Mouse (Mus musculus) B cell, adult (primary cell): ENCODE results near the gene Kif23. TPM values are rescaled to one million over a fixed set of nuclear protein-coding genes. Genes with fewer than 3 reads are reported as not detected.

ENCODE experiments used
- total RNA-seq: library from RNA; stranded (reverse); gene quantifications from 4 replicates; pipeline ENCODE4 v1.2.4, GENCODE M21; 2023; ENCODE audit not compliant: inconsistent age

Gene Kif23
- total RNA-seq = 12.7 to 23.6 TPM (median 18.3 TPM) in 4 replicates

DNA sequence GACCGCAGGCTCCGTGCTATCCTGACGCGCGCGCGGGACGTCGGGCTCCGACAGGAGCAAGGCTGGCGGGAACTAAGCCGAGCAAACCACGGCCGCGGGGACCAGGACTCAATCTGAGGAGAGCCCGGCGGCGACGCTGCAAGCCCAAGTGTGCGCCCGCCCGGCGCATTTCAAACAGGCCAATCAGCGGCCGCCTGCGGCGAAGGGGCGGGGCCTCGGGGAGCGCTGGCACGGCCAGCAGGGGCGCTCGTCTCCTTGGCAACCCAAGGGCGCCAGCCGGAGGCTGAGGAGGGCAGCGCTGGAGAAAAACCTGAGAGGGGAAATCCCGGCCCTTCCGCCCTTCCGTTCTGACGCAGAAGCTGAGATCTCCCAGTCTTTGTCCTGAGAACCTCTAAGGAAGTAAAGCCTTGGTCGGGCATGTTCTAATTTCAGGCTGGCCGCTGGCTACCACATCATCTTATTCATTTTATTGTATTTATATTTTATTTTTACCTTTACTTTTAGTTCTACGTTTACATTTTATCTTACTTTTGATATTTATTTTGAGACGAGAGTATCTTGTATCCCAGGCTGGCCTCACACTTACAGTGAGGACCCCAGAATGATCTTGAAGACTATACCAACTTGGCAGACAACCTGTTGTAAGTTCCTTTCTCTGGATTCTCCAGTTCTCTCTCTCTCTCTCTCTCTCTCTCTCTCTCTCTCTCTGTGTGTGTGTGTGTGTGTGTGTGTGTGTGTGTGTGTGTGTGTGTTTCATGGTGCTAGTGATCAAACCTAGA is at the start of gene Kif23:
Gene Kif23, minus strand, starts transcription at position 152 of the 779 bp plus-strand sequence.

DNA sequence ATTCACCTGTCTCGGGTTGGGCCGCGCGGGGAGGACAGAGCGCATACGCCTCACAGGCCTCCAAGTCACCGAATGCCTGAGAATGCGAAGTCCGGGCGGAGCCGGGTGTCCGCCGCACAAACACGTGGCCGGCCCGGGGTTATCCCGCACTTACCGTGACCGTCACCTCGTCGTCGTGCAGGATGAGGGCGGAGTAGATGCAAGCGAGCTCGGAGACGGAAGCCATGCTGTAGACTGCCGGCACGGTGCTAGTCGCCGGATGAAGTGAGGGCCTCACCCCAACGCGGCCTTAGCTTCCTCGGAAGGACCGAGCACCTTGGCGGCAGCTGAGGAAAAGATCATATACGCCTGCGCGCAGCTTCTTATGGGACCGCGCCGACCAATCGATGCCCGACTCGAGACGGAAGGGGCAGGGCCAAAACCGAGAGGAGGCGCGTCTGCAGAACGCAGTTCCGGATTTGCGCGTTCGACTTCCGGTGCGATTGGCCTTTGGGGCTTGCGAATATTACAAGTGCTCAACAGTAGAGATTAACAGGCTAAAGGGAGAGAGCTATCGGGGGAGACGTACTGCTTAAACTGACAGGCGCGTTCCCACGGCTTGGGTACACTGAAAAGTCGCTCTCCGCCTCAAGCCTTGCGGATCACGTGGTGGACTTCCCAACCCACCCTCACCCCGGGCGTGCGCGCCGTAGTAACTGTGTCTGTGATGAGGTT is 32.2 kb downstream of the Kif23 start, which contains the start of gene Rplp1:
Gene Rplp1, minus strand, starts transcription at position 340 of the 714 bp plus-strand sequence.

Other genes starting within 250 kb of the Kif23 start
- gene Rplp1, start 32.2 kb downstream of the Kif23 start, total RNA-seq = 4,926 to 5,185 TPM (median 5,035 TPM) in 4 replicates
- gene Paqr5, start 80.1 kb upstream of the Kif23 start, total RNA-seq = not detected in 4 replicates
- 8.7 to 12.4 TPM (median 10.0 TPM) in 4 replicates for gene Glce, start 175.9 kb upstream of the Kif23 start, total RNA-seq